Mouse (Mus musculus): Measurements from ENCODE around the gene Nol4l. TPM values are rescaled to one million over a fixed set of nuclear protein-coding genes. Genes with fewer than 3 reads are reported as not detected.
A peak's percentile ranks its signal among the peaks of the same experiment; 100 is the strongest.

Nol4l gene
- total RNA-seq, 2 experiments from 2014 or later, result 0.72 to 4.7 TPM

GRCm38 (mm10) chr2:153491512-153492178, 38.1 kb downstream of the Nol4l start:
- no peak for ATAC-seq (replicated peaks; ENCODE audit: poor library complexity, severe bottlenecking)

- peak; percentile 50 for ATAC-seq (replicated peaks; ENCODE audit: poor library complexity, severe bottlenecking)
Measured at GRCm38 (mm10) chr2:153490940-153491339, 38.8 kb downstream of the Nol4l start.

GRCm38 (mm10) chr2:153490116-153490515, 39.7 kb downstream of the Nol4l start:
- no peak for ATAC-seq (replicated peaks; ENCODE audit: poor library complexity, severe bottlenecking)

GRCm38 (mm10) chr2:153484071-153484470, 45.7 kb downstream of the Nol4l start:
- ATAC-seq (replicated peaks; ENCODE audit: poor library complexity, severe bottlenecking), result no peak

- peak; percentile 65 for ATAC-seq (replicated peaks; ENCODE audit: poor library complexity, severe bottlenecking)
Measured at GRCm38 (mm10) chr2:153483118-153483983, 46.4 kb downstream of the Nol4l start.

- ATAC-seq (replicated peaks; ENCODE audit: poor library complexity, severe bottlenecking), result no peak
Measured at GRCm38 (mm10) chr2:153481861-153482120, 48.0 kb downstream of the Nol4l start.

GRCm38 (mm10) chr2:153481108-153481860, 48.5 kb downstream of the Nol4l start:
- peak; percentile 63 for ATAC-seq (replicated peaks; ENCODE audit: poor library complexity, severe bottlenecking)

GRCm38 (mm10) chr2:153479486-153479885, 50.3 kb downstream of the Nol4l start:
- ATAC-seq (replicated peaks; ENCODE audit: poor library complexity, severe bottlenecking), result no peak

GRCm38 (mm10) chr2:153478583-153478982, 51.2 kb downstream of the Nol4l start:
- peak; percentile 47 for ATAC-seq (replicated peaks; ENCODE audit: poor library complexity, severe bottlenecking)

- ATAC-seq (replicated peaks; ENCODE audit: poor library complexity, severe bottlenecking), result peak; percentile 34; the same call in 1 of the 2 replicates
Measured at GRCm38 (mm10) chr2:153475114-153476112, 54.4 kb downstream of the Nol4l start.

GRCm38 (mm10) chr2:153470983-153471382, 58.8 kb downstream of the Nol4l start:
- ATAC-seq (replicated peaks; ENCODE audit: poor library complexity, severe bottlenecking), result no peak

GRCm38 (mm10) chr2:153469764-153470163, 60.0 kb downstream of the Nol4l start:
- peak; percentile 23; the same call in 1 of the 2 replicates for ATAC-seq (replicated peaks; ENCODE audit: poor library complexity, severe bottlenecking)

GRCm38 (mm10) chr2:153469317-153469716, 60.5 kb downstream of the Nol4l start:
- ATAC-seq (replicated peaks; ENCODE audit: poor library complexity, severe bottlenecking), result peak; percentile 41; the same call in 1 of the 2 replicates

- ATAC-seq (replicated peaks; ENCODE audit: poor library complexity, severe bottlenecking), result no peak
Measured at GRCm38 (mm10) chr2:153467372-153467771, 62.4 kb downstream of the Nol4l start.

- ATAC-seq (replicated peaks; ENCODE audit: poor library complexity, severe bottlenecking), result no peak
Measured at GRCm38 (mm10) chr2:153463257-153463656, 66.5 kb downstream of the Nol4l start.

GRCm38 (mm10) chr2:153458022-153458441, 71.7 kb downstream of the Nol4l start:
- no peak for ATAC-seq (replicated peaks; ENCODE audit: poor library complexity, severe bottlenecking)

GRCm38 (mm10) chr2:153457467-153457866, 72.3 kb downstream of the Nol4l start:
- ATAC-seq (replicated peaks; ENCODE audit: poor library complexity, severe bottlenecking), result no peak

GRCm38 (mm10) chr2:153454841-153455506, 74.8 kb downstream of the Nol4l start:
- no peak for ATAC-seq (replicated peaks; ENCODE audit: poor library complexity, severe bottlenecking)
